Mouse (Mus musculus) urinary bladder, adult 18-20 months (tissue): Measurements from ENCODE around the gene Chrna3.

Experiments used
- DNase-seq, 2 experiments: peaks; one replicate each; pipeline ENCODE4 v3.0.0; 2022; ENCODE audit warnings: low spot score in 2 of 2, mixed read lengths in 2 of 2

Chrna3 gene

DNA sequence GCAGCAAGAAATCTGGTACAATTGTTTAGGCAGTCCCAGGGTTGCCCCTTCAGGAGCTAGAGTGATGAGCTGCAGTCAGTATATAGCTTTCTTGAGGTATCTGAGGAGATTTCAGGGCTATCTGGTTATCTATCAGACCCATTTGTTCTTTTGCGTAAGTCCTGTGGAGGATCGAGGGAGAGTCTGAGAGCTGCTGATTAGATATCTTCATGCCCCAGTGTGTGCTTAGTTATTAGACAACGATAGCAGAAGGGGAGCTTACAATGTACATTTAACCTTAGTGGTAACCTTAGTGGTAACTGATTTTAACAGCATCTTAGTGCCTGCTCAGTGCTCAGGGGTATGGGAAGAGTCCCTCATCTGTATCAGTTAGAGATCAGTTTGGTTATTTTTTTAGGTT lies 30.7 kb downstream of the Chrna3 start:
- DNase-seq: no peak

DNA sequence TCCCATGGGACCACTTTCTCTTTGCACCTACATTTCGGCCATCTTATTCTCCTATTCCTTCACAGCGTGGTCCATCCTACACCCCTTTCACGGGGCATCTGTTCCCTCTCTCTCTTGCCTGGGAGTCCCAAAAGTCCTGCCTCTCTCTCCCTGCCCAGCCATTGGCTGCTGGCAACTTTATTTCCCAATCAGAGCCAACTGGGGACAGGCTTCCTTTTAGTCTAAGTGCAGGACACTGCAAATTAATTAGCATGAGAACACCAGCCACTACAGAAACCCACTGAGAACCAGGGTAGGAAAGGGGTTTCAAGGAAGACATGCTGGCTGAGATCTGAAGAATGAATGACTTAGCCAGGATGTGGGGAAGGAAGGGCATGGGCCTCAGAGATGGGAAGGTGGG lies 32.0 kb downstream of the Chrna3 start:
- no peak for DNase-seq

DNA sequence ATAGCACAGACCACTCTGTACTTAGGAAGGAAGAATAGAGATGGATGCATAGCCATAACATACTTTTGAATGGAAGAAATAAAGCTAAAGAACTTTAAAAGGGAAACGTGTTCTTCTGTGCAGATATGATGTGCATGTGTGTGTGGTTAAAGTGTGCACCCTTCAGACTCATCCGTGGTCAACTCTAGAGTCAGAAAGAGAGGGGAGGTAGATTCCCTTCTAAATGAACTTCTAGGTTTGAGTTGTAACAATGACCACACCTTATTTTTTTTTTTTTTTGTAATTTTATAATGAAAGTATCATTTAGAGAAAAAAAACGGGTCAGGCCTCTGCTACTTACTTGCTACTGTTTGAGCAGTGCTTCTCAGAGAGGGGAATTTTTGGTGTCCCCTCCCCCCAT lies 36.0 kb downstream of the Chrna3 start:
- DNase-seq: no peak

DNA sequence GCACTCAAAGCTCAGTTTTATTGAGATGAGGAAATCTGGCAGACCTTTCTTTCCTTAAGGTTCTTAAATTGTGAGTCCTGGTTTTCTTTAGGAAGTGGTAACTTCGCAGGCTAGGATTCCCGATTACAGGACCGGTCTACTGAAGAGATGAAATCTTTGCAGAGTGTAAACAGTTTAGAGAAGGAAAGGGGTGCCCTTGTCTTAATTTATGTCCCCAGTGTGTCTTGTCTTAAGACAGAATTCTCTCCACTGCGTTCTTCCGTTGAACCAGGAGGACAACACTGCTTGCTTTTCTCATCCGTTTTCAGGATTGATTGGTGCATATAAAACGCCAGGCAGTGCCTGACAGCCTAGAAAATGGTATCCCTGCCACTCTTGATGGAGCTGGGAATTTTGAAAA lies 44.0 kb downstream of the Chrna3 start:
- DNase-seq: no peak

DNA sequence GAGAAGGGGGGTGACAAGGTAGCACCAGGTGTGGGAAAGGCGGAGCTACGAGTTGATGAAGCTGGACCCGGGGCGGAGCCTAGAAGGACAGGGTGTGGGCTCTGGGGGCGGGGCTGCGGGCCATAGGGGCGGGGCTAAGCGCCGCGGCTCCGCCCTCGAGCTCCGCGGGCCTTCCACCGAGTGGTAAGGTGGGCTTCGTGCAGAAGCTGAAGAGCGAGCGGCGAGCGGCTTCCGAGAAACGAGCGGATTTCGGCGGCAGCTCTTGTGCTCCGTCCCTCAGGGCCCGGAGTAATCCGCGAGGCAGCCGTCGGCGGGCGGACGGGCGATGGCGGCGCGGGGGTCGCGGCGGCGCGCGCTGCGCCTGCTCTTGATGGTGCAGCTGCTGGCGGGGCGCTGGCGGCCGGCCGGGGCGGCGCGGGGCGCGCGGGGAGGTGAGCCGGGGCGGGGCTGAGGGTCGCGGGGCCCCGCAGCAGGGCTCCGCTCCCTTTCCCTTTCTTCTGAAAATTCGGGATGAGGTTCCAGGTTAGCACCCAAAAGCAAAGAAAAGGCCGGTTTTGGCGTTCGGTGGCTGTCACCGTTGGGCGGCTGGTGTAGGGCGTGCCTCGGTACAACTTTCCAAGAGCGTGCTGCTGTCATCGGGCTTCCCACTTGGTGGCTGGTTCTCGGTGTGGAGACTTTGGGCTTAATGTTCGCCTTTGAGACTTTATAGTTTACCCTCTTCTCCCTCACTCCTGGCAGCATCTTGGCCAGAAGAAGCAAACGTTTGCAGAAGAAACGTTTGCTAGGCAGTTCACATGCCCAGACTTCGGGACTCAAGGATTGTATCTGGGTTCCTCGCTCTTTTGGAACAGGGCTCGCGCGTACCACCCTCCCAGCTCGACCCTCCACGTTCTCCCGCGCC lies 44.8 kb downstream of the Chrna3 start:
- DNase-seq: peak in 1 of 2 experiments; percentile 25

DNA sequence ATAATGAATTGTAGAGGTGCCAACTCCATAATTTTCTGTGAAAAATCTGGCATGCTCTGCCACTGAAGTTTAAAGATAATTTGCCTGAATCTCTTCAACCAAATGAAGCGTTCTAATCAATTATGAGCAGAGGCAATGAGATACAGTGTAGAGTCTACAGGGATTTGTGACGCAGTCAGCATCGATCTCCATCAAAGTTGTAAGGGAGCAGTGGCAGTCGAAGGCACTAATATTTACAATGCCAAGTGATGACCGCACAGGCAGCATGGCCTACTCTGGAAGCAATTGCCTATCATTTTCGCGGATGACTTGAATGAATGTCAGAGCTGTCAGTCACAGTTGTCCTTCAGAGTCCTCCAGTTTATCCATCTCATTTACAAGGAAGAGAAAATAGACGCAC lies 45.7 kb downstream of the Chrna3 start, which contains the start of gene Chrna5:
Gene Chrna5 (plus strand): TSS at position 207 of the 400 bp plus-strand sequence.
- no peak for DNase-seq

DNA sequence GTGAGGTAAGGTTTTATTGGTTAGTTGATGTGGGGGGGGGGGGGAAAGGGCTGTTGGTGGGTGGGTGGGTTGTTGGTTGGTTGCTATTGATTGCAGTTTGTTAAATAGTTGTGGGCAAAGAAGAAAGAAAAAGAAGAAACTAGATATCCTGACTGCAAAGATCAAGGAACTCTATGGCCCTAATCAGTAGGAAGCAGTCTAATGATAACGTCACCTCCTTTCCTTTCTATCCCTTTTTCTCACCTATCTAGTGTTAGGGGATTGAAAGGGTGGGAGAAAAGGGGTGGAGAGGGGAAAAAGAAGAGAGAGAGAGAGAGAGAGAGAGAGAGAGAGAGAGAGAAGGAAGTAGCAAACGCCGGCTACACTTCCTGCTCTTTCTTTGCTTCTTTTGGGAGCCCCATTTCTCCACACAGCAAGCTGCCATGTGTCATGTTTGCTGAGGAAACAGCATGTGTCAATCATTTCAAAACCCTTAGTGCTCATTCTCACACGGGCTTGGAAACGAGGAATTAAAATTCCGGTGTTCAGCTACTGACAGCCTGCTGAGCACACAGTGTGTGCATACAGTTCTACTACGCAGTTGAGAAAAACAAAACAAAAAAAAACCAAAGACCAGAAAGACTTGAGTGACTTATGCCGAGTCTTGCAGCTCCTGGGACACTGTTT lies 56.3 kb downstream of the Chrna3 start:
- DNase-seq: no peak

DNA sequence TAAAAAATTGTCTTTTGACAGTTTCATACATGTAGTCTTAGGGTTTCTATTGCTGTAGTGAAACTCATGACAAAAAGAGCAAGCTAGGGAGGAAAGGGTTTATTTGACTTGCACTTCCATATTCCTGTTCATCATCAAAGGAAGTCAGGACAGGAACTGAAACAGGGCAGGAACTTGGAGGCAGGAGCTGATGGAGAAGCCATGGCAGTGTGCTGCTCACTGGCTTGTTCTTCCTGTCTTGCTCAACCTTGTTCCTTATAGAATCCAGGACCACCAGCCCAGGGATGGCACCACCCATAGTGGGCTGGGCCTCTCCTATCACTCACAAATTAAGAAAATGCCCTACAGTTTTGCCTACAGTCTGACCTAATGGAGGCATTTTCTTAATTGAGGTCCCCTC lies 62.7 kb downstream of the Chrna3 start:
- no peak for DNase-seq

DNA sequence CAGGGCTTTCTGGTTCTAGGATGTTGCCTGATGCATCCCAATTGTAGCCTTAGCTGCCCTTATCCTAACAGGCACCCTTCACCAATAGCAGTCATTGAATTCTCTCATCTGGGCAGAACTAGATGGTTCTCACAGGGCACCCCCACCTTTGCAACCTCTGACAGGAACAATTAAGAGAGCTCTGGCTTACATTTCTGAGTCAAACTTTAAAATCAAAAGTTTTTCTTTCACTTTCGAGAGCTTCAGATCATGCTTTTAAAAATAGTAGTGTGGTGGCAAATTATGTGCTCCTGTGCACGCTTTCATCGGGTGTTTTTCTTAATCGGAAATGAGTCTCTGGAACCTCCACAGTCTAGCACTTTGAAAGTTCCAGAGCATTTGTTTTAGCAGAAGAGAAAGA lies 65.3 kb downstream of the Chrna3 start:
- no peak for DNase-seq
